Mouse (Mus musculus) liver, adult 2 months (tissue): ENCODE measurements around the gene Fnbp1l. TPM values are rescaled to one million over a fixed set of nuclear protein-coding genes. Genes with fewer than 3 reads are reported as not detected.
A peak's percentile ranks its signal among the peaks of the same experiment; 100 is the strongest.

Experiments
- DNase-seq: peaks from one replicate; pipeline ENCODE4 v3.0.0-alpha.2; 2011; ENCODE audit warnings: low read depth, low spot score; ENCODE audit errors: extremely low read depth
- H3K27ac ChIP-seq: fragments of 200-500 bp; replicated peaks from 2 replicates; pipeline ENCODE4 v1.5.1; 2012; ENCODE audit warnings: low read depth, mild to moderate bottlenecking, control low read depth, inconsistent platforms, low read length; ENCODE audit not compliant: insufficient read depth
- H3K27me3 ChIP-seq: fragments of 200-500 bp; 2 replicates; pipeline ENCODE4 v1.6.1; 2012; ENCODE audit warnings: mild to moderate bottlenecking, moderate library complexity, low read length, inconsistent platforms; ENCODE audit not compliant: control insufficient read depth, insufficient read depth
- H3K36me3 ChIP-seq: fragments of 200-500 bp; 2 replicates; pipeline ENCODE4 v1.6.1; 2012; ENCODE audit warnings: low read length, inconsistent platforms; ENCODE audit not compliant: control insufficient read depth, insufficient read depth
- H3K4me1 ChIP-seq: fragments of 200-500 bp; 2 replicates; pipeline ENCODE4 v1.6.1; 2011; ENCODE audit warnings: low read length; ENCODE audit not compliant: control insufficient read depth, insufficient read depth
- H3K4me3 ChIP-seq: fragments of 200-500 bp; 2 replicates; pipeline ENCODE4 v1.5.1; 2011; ENCODE audit warnings: low read depth, mild to moderate bottlenecking, control low read depth, low read length, moderate library complexity; ENCODE audit not compliant: insufficient read depth
- H3K79me2 ChIP-seq: fragments of 200-500 bp; 2 replicates; pipeline ENCODE4 v1.6.1; 2012; ENCODE audit warnings: inconsistent platforms, mild to moderate bottlenecking, low read length, moderate library complexity; ENCODE audit not compliant: control insufficient read depth, insufficient read depth
- H3K9ac ChIP-seq: fragments of 200-500 bp; 2 replicates; pipeline ENCODE4 v1.6.1; 2012; ENCODE audit warnings: low read depth, mild to moderate bottlenecking, control low read depth, inconsistent platforms, low read length
- CTCF ChIP-seq: fragments of 200-500 bp; IDR thresholded peaks from 2 replicates; pipeline ENCODE4 v1.5.1; 2011; ENCODE audit warnings: low read depth, low read length, control low read depth
- POLR2A ChIP-seq: fragments of 200-500 bp; IDR thresholded peaks from 2 replicates; pipeline ENCODE4 v1.6.1; 2011; ENCODE audit warnings: low read length, control low read depth; ENCODE audit not compliant: insufficient read depth; ENCODE audit errors: extremely low read depth
- WGBS: fragments of 180-500 bp; shearing (Covaris S2); methylation state at CpG from one replicate; pipeline ENCODE4 v1.1.7; 2018; 5-methylcytosine and 5-hydroxymethylcytosine counted together
- polyA plus RNA-seq: library from polyadenylated mRNA; depleted of rRNA; stranded (reverse); fragments of >200 nt; gene quantifications from 2 replicates; pipeline ENCODE4 v1.2.3, GENCODE M21; 2012; rRNA removed
- total RNA-seq: library from RNA; depleted of rRNA; stranded (reverse); fragments of >200 nt; gene quantifications from 2 replicates; pipeline ENCODE4 v1.2.3, GENCODE M21; 2014; rRNA removed

Fnbp1l gene
- total RNA-seq (8.7 and 9.3 TPM in 2 replicates), polyA plus RNA-seq (2.9 and 3.1 TPM in 2 replicates)

GRCm38 (mm10) chr3:122618991-122619930, at the start of gene Fnbp1l:
Gene Fnbp1l, minus strand, starts transcription at chr3:122619715.
- H3K9ac ChIP-seq, result peak within 1 kb of the TSS; percentile 99
- H3K27me3 ChIP-seq, result no peaks in the 10 kb centered on the region
- TF ChIP-seq POLR2A, result peak; percentile 81
- no peak for TF ChIP-seq CTCF
- peaks cover 10% of the 10 kb centered on the region; the same call in 1 of the 2 replicates for H3K79me2 ChIP-seq
- peak within 1 kb of the TSS; percentile 96 for H3K27ac ChIP-seq
- 1% methylated on average over 79 of the region's 118 CpGs for WGBS
- H3K36me3 ChIP-seq, result no peaks in the 10 kb centered on the region
- DNase-seq, result peak; percentile 57
- peak within 1 kb of the TSS; percentile 90 for H3K4me3 ChIP-seq
- H3K4me1 ChIP-seq, result peaks cover 4% of the 10 kb centered on the region; the same call in 1 of the 2 replicates

- no peak for DNase-seq
- Histone ChIP-seq H3K4me1 (no peaks in the 10 kb centered on the region; the same call in 1 of the 2 replicates), H3K27me3 (no peaks in the 10 kb centered on the region), H3K9ac (no peak overlapping the region), H3K27ac (no peak overlapping the region), H3K4me3 (no peak overlapping the region), H3K79me2 (no peaks in the 10 kb centered on the region), H3K36me3 (no peaks in the 10 kb centered on the region)
- TF ChIP-seq POLR2A, result no peak
- TF ChIP-seq CTCF, result no peak
- 46% methylated on average over 2 of the region's 2 CpGs for WGBS
Measured at GRCm38 (mm10) chr3:122660795-122661194, 41.3 kb upstream of the Fnbp1l start.

- Histone ChIP-seq H3K4me1 (no peaks in the 10 kb centered on the region; the same call in 1 of the 2 replicates), H3K27ac (no peak overlapping the region), H3K79me2 (no peaks in the 10 kb centered on the region), H3K36me3 (no peaks in the 10 kb centered on the region), H3K4me3 (no peak overlapping the region), H3K27me3 (no peaks in the 10 kb centered on the region), H3K9ac (no peak overlapping the region)
- TF ChIP-seq CTCF (no peak), POLR2A (no peak)
- peak; percentile 78 for DNase-seq
- WGBS, result 60% methylated on average over 5 of the region's 5 CpGs
Measured at GRCm38 (mm10) chr3:122659261-122659917, 39.9 kb upstream of the Fnbp1l start.

- H3K4me1 ChIP-seq, result no peaks in the 10 kb centered on the region
- 69% methylated on average over 13 of the region's 13 CpGs for WGBS
- no peaks in the 10 kb centered on the region for H3K27me3 ChIP-seq
- H3K4me3 ChIP-seq, result no peak overlapping the region
- H3K79me2 ChIP-seq, result no peaks in the 10 kb centered on the region
- no peak overlapping the region for H3K27ac ChIP-seq
- no peak overlapping the region for H3K9ac ChIP-seq
- TF ChIP-seq CTCF, result no peak
- no peak for TF ChIP-seq POLR2A
- H3K36me3 ChIP-seq, result no peaks in the 10 kb centered on the region
- DNase-seq, result no peak
Measured at GRCm38 (mm10) chr3:122647195-122647837, 27.8 kb upstream of the Fnbp1l start.

GRCm38 (mm10) chr3:122640286-122640685, 20.8 kb upstream of the Fnbp1l start:
- H3K36me3 ChIP-seq, result no peaks in the 10 kb centered on the region
- H3K9ac ChIP-seq, result no peak overlapping the region
- H3K27ac ChIP-seq, result no peak overlapping the region
- DNase-seq, result no peak
- no peaks in the 10 kb centered on the region for H3K79me2 ChIP-seq
- no peak overlapping the region for H3K4me3 ChIP-seq
- no peak for TF ChIP-seq CTCF
- TF ChIP-seq POLR2A, result no peak
- H3K27me3 ChIP-seq, result no peaks in the 10 kb centered on the region
- peaks cover 2% of the 10 kb centered on the region; the same call in 1 of the 2 replicates for H3K4me1 ChIP-seq
